Mouse (Mus musculus): ENCODE data around the gene Vmn1r64. TPM values are rescaled to one million over a fixed set of nuclear protein-coding genes. Genes with fewer than 3 reads are reported as not detected.
"Not testable (repeated sequence)": the region's sequence is repeated elsewhere in the genome, so short reads cannot be mapped to it uniquely, and the experiment has no call there.

Vmn1r64 gene
- not detected in 2 replicates for polyA plus RNA-seq (2015; fragmentation: Nextera tagmentation; extraction: Ambion mirVana)

GRCm38 (mm10) chr7:5884442-5884841 is at the start of gene Vmn1r64:
Gene Vmn1r64 (minus strand): TSS chr7:5884542.
- H3K27me3 ChIP-seq (replicated peaks; ENCODE audit: control insufficient read depth, insufficient read depth, low read length) = no peaks in the 10 kb centered on the region
- H3K4me3 ChIP-seq (ENCODE audit: low read length) = no peak within 1 kb of the TSS
- no peaks in the 10 kb centered on the region for H3K4me1 ChIP-seq (ENCODE audit: control insufficient read depth, insufficient read depth, low read length)
- ATAC-seq = no peak
- no peak within 1 kb of the TSS for H3K9ac ChIP-seq (ENCODE audit: low read depth, low read length)
- H3K27ac ChIP-seq (ENCODE audit: low read length) = no peak within 1 kb of the TSS
- H3K9me3 ChIP-seq (ENCODE audit: control insufficient read depth, low read length) = no peaks in the 10 kb centered on the region
- H3K4me2 ChIP-seq (ENCODE audit: low read depth, low read length) = no peak within 1 kb of the TSS
- H3K36me3 ChIP-seq (ENCODE audit: control insufficient read depth, insufficient read depth, low read length) = no peaks in the 10 kb centered on the region

GRCm38 (mm10) chr7:5899238-5899637 is 14.9 kb upstream of the Vmn1r64 start:
- Histone ChIP-seq H3K4me2 (ENCODE audit: low read depth, low read length) (no peak overlapping the region), H3K4me3 (ENCODE audit: low read length) (no peak overlapping the region), H3K27ac (ENCODE audit: low read length) (no peak overlapping the region), H3K36me3 (ENCODE audit: control insufficient read depth, insufficient read depth, low read length) (no peaks in the 10 kb centered on the region), H3K9me3 (ENCODE audit: control insufficient read depth, low read length) (no peaks in the 10 kb centered on the region; the same call in 1 of the 2 replicates), H3K9ac (ENCODE audit: low read depth, low read length) (no peak overlapping the region), H3K4me1 (ENCODE audit: control insufficient read depth, insufficient read depth, low read length) (no peaks in the 10 kb centered on the region), H3K27me3 (replicated peaks; ENCODE audit: control insufficient read depth, insufficient read depth, low read length) (no peaks in the 10 kb centered on the region)
- WGBS = 87% methylated on average over 4 of the region's 4 CpGs
- ATAC-seq = no peak

GRCm38 (mm10) chr7:5897245-5897644 is 12.9 kb upstream of the Vmn1r64 start:
- WGBS = 63% methylated on average over 2 of the region's 2 CpGs

More at GRCm38 (mm10) chr7:5897245-5897644, 12.9 kb upstream of the Vmn1r64 start:
- not testable (repeated sequence) for H3K4me2 ChIP-seq (ENCODE audit: low read depth, low read length); H3K27me3 ChIP-seq (replicated peaks; ENCODE audit: control insufficient read depth, insufficient read depth, low read length); H3K9me3 ChIP-seq (ENCODE audit: control insufficient read depth, low read length); H3K27ac ChIP-seq (ENCODE audit: low read length); H3K4me3 ChIP-seq (ENCODE audit: low read length); H3K36me3 ChIP-seq (ENCODE audit: control insufficient read depth, insufficient read depth, low read length); H3K4me1 ChIP-seq (ENCODE audit: control insufficient read depth, insufficient read depth, low read length); ATAC-seq; H3K9ac ChIP-seq (ENCODE audit: low read depth, low read length)

Other genes starting within 250 kb of the Vmn1r64 start
- not detected in 2 replicates for gene Vmn1r62, start 210.9 kb downstream of the Vmn1r64 start, polyA plus RNA-seq (2015; fragmentation: Nextera tagmentation; extraction: Ambion mirVana)
- not detected in 2 replicates for gene Vmn1r63, start 79.1 kb downstream of the Vmn1r64 start, polyA plus RNA-seq (2015; fragmentation: Nextera tagmentation; extraction: Ambion mirVana)
- gene Vmn1r65, start 126.5 kb upstream of the Vmn1r64 start, polyA plus RNA-seq (2015; fragmentation: Nextera tagmentation; extraction: Ambion mirVana) = not detected in 2 replicates
- gene Nlrp4c, start 160.6 kb upstream of the Vmn1r64 start, polyA plus RNA-seq (2015; fragmentation: Nextera tagmentation; extraction: Ambion mirVana) = not detected in 2 replicates